Mouse (Mus musculus) adrenal gland, adult 8-10 months (tissue): ENCODE measurements around the gene Galnt13. TPM values are rescaled to one million over a fixed set of nuclear protein-coding genes. Genes with fewer than 3 reads are reported as not detected.
"Not testable (repeated sequence)": the region's sequence is repeated elsewhere in the genome, so short reads cannot be mapped to it uniquely, and the experiment has no call there.

Experiments
- DNase-seq: peaks from one replicate; pipeline ENCODE4 v3.0.0; 2022
- total RNA-seq, 4 experiments: library from RNA; stranded (reverse); gene quantifications; 2 replicates each; pipeline ENCODE4 v1.2.4; 2022

Gene Galnt13
- total RNA-seq, 4 experiments from 2014 or later: 0.22 to 0.59 (median 0.32) TPM

- DNase-seq: no peak
Observed at GRCm38 (mm10) chr2:54936369-54936768, 500.3 kb downstream of the Galnt13 start.

- no peak for DNase-seq
Observed at GRCm38 (mm10) chr2:54937306-54937705, 501.2 kb downstream of the Galnt13 start.

GRCm38 (mm10) chr2:54938075-54938474 lies 502.0 kb downstream of the Galnt13 start:
- no peak for DNase-seq

- no peak for DNase-seq
Observed at GRCm38 (mm10) chr2:54943386-54943785, 507.3 kb downstream of the Galnt13 start.

- no peak for DNase-seq
Observed at GRCm38 (mm10) chr2:54983839-54984238, 547.7 kb downstream of the Galnt13 start.

GRCm38 (mm10) chr2:55022539-55022938 lies 586.4 kb downstream of the Galnt13 start:
- not testable (repeated sequence) for DNase-seq

- no peak for DNase-seq
Observed at GRCm38 (mm10) chr2:55034610-55035009, 598.5 kb downstream of the Galnt13 start.

- no peak for DNase-seq
Observed at GRCm38 (mm10) chr2:55065469-55066315, 629.6 kb downstream of the Galnt13 start.

- DNase-seq: no peak
Observed at GRCm38 (mm10) chr2:55085580-55085979, 649.5 kb downstream of the Galnt13 start.

GRCm38 (mm10) chr2:55088034-55088433 lies 651.9 kb downstream of the Galnt13 start:
- no peak for DNase-seq

GRCm38 (mm10) chr2:55090332-55090731 lies 654.2 kb downstream of the Galnt13 start:
- no peak for DNase-seq

GRCm38 (mm10) chr2:55091495-55091894 lies 655.4 kb downstream of the Galnt13 start:
- DNase-seq: no peak

GRCm38 (mm10) chr2:55099100-55099499 lies 663.0 kb downstream of the Galnt13 start:
- no peak for DNase-seq

- no peak for DNase-seq
Observed at GRCm38 (mm10) chr2:55101279-55101678, 665.2 kb downstream of the Galnt13 start.

- DNase-seq: no peak
Observed at GRCm38 (mm10) chr2:55103521-55103920, 667.4 kb downstream of the Galnt13 start.

GRCm38 (mm10) chr2:55107828-55108227 lies 671.7 kb downstream of the Galnt13 start:
- no peak for DNase-seq

- DNase-seq: no peak
Observed at GRCm38 (mm10) chr2:55153089-55153488, 717.0 kb downstream of the Galnt13 start.

GRCm38 (mm10) chr2:55164781-55165180 lies 728.7 kb downstream of the Galnt13 start:
- DNase-seq: no peak
